15 mouse cellular contexts compared by ENCODE assay signal in genomic region chr6:114885129-114885528, GRCm38 (mm10).
DNase-seq lines count a peak whose midpoint lies in the region; ATAC-seq and TF ChIP-seq lines count a peak whose summit lies in the region.
"Had no signal": no experiment of that assay in that cellular context is flagged by ENCODE, and none has a peak within 500 bp of the region (broad histone marks: within the 10 kb centered on the region; RNA-seq: fewer than 3 reads in every experiment).

No protein-coding gene starts in this region.

- H3K4me3 ChIP-seq in heart, embryonic 11.5 days (ENCODE audit: low read depth, low read length) = no peak overlapping the region
- H3K4me3 ChIP-seq in layer of hippocampus, adult 2 months = no peak overlapping the region
- H3K4me3 ChIP-seq in embryonic facial prominence, embryonic 12.5 days = no peak overlapping the region
- H3K4me3 ChIP-seq in hindbrain, embryonic 16.5 days (ENCODE audit: low read length) = no peak overlapping the region

- intact Hi-C loops in heart, postnatal 14 days (cut with DNase I) = no loop called here

- no peak for ATAC-seq in heart, embryonic 11.5 days (replicated peaks; ENCODE audit: insufficient number of reproducible peaks, low FRiP score, low TSS enrichment)
- no peak for ATAC-seq in embryonic facial prominence, embryonic 12.5 days (ENCODE audit: insufficient number of reproducible peaks, insufficient read depth, low FRiP score, low TSS enrichment)
- no peak for ATAC-seq in hindbrain, embryonic 16.5 days

- 0 out of 2 replicates have a peak overlapping the region, but pooled peaks have one; percentile 29 for H3K27ac ChIP-seq in heart, embryonic 11.5 days (ENCODE audit: low read depth, low read length)
- peak overlapping the region; percentile 92 for H3K27ac ChIP-seq in layer of hippocampus, adult 2 months
- H3K27ac ChIP-seq in embryonic facial prominence, embryonic 12.5 days = 0 out of 2 replicates have a peak overlapping the region, but pooled peaks have one; percentile 98
- 0 out of 2 replicates have a peak overlapping the region, but pooled peaks have one; percentile 19 for H3K27ac ChIP-seq in hindbrain, embryonic 16.5 days (ENCODE audit: low read depth, low read length)
- H3K27ac ChIP-seq: liver, embryonic 14.5 days had no signal

- H3K27me3 ChIP-seq in heart, embryonic 11.5 days (ENCODE audit: control insufficient read depth, insufficient read depth, low read length) = no peaks in the 10 kb centered on the region
- H3K27me3 ChIP-seq in embryonic facial prominence, embryonic 12.5 days = no peaks in the 10 kb centered on the region
- no peaks in the 10 kb centered on the region for H3K27me3 ChIP-seq in hindbrain, embryonic 16.5 days (replicated peaks; ENCODE audit: control insufficient read depth, insufficient read depth, low read length)

- peaks cover 80% of the 10 kb centered on the region for H3K4me1 ChIP-seq in heart, embryonic 11.5 days (ENCODE audit: control insufficient read depth, insufficient read depth, low read length)
- peaks cover 84% of the 10 kb centered on the region for H3K4me1 ChIP-seq in embryonic facial prominence, embryonic 12.5 days
- peaks cover 48% of the 10 kb centered on the region for H3K4me1 ChIP-seq in hindbrain, embryonic 16.5 days (ENCODE audit: control insufficient read depth, insufficient read depth, low read depth, low read length)

- 74% methylated on average over 5 of the region's 5 CpGs for WGBS in heart, embryonic 11.5 days (ENCODE audit: insufficient replicate concordance)
- WGBS in embryonic facial prominence, embryonic 12.5 days = 75% methylated on average over 5 of the region's 5 CpGs
- WGBS in hindbrain, embryonic 16.5 days = 76% methylated on average over 5 of the region's 5 CpGs

- no peak for TF ChIP-seq CTCF in layer of hippocampus, adult 2 months (conservative IDR thresholded peaks at IDR 0.05)

- H3K9ac ChIP-seq in heart, embryonic 11.5 days (ENCODE audit: low read depth, low read length) = 0 out of 2 replicates have a peak overlapping the region, but pooled peaks have one; percentile 22
- H3K9ac ChIP-seq in embryonic facial prominence, embryonic 12.5 days = no peak overlapping the region
- H3K9ac ChIP-seq in hindbrain, embryonic 16.5 days (ENCODE audit: low read depth, low read length) = no peak overlapping the region
- H3K9ac ChIP-seq: liver, embryonic 14.5 days had no signal

- no peak for DNase-seq in heart, postnatal 14 days
- no peak for DNase-seq in layer of hippocampus, adult 2 months (ENCODE audit: low spot score in 2 of 2)
- DNase-seq in layer of hippocampus, postnatal 10 days (ENCODE audit: low spot score in 2 of 2) = no peak
- DNase-seq in embryo, embryonic 11 days = no peak
- no peak for DNase-seq in adrenal gland, adult 2 months
- DNase-seq: adrenal gland, postnatal 25 days; cerebellum, postnatal 25 days; heart, postnatal 10 days; kidney, adult 2 months; right cerebral cortex, postnatal 14 days; thymus, postnatal 4 days had no signal

- no peaks in the 10 kb centered on the region; the same call in 1 of the 2 replicates for H3K36me3 ChIP-seq in heart, embryonic 11.5 days (ENCODE audit: control insufficient read depth, insufficient read depth, low read length)
- peaks cover 33% of the 10 kb centered on the region for H3K36me3 ChIP-seq in embryonic facial prominence, embryonic 12.5 days
- no peaks in the 10 kb centered on the region for H3K36me3 ChIP-seq in hindbrain, embryonic 16.5 days (ENCODE audit: control insufficient read depth, insufficient read depth, low read length)

- H3K9me3 ChIP-seq in heart, embryonic 11.5 days (replicated peaks; ENCODE audit: control insufficient read depth, low read length) = no peaks in the 10 kb centered on the region
- H3K9me3 ChIP-seq in embryonic facial prominence, embryonic 12.5 days = no peaks in the 10 kb centered on the region
- no peaks in the 10 kb centered on the region for H3K9me3 ChIP-seq in hindbrain, embryonic 16.5 days (ENCODE audit: control insufficient read depth, low read length)

- H3K4me2 ChIP-seq in heart, embryonic 11.5 days = no peak overlapping the region
- H3K4me2 ChIP-seq in embryonic facial prominence, embryonic 12.5 days (replicated peaks) = no peak overlapping the region
- no peak overlapping the region for H3K4me2 ChIP-seq in hindbrain, embryonic 16.5 days (ENCODE audit: low read length)

Comparison
In these comparisons a context has a peak if more than half of its experiments do, and no peak if none do; other contexts are left out.
1. H3K27ac ChIP-seq: peak in every context shown above with its lines; median percentile 98 in embryonic facial prominence, embryonic 12.5 days; 92 in layer of hippocampus, adult 2 months; 29 in heart, embryonic 11.5 days; 19 in hindbrain, embryonic 16.5 days.